Mouse (Mus musculus) common myeloid progenitor, adult 5-6 weeks (primary cell): Measurements from ENCODE around the gene Hpdl. TPM values are rescaled to one million over a fixed set of nuclear protein-coding genes. Genes with fewer than 3 reads are reported as not detected.

ENCODE experiments used
- ATAC-seq: replicated peaks from 2 replicates; pipeline ENCODE4 v1.8.0; 2016; ENCODE audit warnings: low read depth, mild to moderate bottlenecking, moderate TSS enrichment, inconsistent platforms; ENCODE audit not compliant: poor library complexity, severe bottlenecking
- total RNA-seq: library from RNA; stranded (forward); fragments of 200-1000, 187-1606 nt; gene quantifications from 2 replicates; pipeline ENCODE4 v1.2.3, GENCODE M21; 2017

The Hpdl gene
- total RNA-seq, 1 experiment from 2014 or later = 0.41 TPM

DNA sequence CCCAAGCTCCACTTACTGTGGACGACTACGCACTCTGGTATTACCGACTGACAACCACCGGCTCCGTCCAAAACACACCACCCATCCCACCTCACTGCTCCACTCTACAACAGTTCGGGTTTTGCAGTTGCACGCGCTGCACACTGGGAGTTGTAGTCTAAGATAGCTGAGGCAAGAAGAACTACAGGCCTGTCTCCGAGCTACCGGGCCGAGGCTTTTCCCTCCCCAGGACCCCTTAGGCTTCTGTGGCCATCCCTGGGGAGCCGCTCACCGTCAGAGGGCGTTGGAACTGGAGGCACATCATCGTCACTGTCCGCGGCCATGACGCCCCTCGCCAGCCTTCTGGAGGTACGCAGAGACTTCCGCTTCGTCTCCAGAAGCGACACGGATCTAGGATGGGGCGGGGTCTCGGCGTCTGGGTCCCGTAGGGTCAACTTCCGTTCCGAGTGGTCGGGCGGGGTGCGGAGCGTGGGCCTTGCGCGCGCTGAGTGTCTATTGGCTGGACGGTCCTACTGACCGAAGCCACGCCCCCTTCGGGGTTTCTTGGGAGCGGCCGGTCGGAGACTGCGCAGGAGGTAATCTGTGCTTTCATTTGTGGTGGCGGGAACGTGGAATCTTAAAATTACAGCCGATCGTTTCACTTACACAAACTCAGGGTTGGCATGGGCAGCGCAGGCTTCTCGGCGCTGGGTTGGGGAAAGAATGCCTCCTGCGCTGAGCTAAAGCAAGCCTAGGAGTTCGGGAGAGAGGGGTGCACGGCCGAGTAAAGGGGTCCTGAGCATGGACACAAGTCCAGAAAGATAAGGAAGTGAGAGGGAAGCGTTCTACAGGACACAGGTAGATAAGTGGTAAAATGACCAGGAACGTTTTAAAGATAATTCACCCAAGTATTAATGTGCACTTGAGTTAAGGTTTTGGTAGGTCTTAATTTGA, 14.0 kb downstream of the Hpdl start, which contains the start of the genes Toe1 and Mutyh:
Toe1 (minus strand) TSS at position 444 of the 933 bp plus-strand sequence.
Mutyh (plus strand) TSS at position 527 of the 933 bp plus-strand sequence.
- ATAC-seq = peak; percentile 97

DNA sequence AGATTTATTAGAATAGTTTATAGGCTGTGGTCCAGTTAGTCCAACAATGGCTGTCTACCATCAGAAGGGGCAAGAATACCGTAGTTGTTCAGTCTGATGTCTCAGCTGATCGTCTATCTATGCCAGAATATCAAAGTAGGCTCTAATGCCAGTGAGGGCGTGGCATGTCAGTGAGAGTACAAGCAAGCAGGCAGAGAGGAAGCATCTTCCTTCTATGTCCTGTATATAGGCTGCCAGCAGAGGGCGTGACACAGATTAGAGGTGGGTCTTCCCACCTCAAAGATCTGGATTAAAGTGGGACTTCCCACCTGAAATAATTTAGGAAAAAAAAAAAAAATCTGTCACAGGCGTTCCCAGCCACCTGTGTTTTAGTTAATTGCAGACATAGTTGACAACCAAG, 21.6 kb downstream of the Hpdl start:
- peak; percentile 94 for ATAC-seq

DNA sequence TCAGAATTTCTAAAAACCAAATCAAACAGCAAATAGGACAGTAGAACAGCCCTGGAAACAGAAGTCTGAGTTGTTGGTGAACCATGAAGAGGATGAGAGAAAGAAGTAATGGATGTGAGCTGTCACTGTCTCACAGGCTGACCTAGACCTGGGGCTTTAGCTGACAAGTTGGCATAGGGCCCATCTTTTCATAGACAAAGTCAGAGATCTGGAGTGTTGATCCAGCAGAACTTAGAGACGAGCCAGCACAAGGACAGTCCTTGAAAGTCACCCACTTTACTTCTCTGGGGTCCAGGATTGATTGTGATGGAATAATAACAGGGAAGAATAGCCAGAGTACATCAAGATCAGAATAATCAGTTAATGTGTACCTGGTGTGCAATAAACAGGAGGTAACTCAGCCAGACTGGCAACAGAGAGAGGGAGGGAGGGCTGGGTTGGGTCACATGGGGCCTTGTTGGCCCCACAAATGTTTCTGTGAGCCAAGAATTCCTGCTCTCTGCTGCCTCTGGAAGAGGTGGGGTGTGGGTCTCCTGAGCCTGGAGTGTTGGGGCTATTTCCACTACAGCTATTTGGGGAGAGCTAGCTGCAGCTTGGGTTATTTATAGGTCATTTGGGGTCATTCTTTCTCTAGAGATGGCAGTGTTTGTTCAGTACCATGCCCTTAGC, 24.9 kb downstream of the Hpdl start:
- no peak for ATAC-seq

DNA sequence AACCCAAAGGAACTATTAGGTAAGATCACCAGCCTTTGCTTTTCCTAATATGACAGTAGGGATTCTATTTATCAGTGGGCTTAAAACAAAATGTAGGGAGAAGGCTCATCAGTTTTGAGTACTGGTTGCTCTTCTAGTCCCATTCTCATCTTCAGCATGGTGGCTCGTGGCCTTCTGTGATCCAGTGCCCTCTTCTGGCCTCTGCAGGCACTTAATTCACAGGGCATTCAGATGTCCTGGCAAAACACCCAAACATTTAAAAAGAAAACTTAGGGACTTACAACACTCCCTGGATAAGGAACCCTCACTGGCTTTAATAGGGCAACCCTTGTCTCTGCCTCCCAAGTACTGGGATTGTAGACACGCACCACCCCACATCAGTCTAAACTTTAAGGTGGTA, 27.2 kb downstream of the Hpdl start:
- ATAC-seq = no peak

DNA sequence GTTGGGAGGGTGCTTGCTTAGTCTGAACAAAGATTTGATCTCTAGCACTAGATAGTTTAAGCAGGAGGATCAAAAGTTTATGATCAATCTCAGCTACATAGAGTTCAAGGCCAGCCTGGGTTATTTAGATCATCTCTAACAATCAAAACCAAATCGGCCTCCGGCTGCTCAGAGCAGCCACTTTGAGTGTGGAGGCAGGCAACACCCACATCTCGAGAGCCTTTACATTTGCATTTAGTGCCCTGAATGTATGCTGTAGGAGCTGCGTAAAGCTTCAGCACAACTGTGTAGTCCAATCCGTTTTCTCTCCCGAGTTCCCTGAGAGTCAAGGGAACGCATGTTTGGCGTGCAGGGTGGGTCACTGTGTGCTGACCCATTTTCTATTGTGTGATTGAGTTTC, 29.1 kb downstream of the Hpdl start:
- ATAC-seq = no peak

DNA sequence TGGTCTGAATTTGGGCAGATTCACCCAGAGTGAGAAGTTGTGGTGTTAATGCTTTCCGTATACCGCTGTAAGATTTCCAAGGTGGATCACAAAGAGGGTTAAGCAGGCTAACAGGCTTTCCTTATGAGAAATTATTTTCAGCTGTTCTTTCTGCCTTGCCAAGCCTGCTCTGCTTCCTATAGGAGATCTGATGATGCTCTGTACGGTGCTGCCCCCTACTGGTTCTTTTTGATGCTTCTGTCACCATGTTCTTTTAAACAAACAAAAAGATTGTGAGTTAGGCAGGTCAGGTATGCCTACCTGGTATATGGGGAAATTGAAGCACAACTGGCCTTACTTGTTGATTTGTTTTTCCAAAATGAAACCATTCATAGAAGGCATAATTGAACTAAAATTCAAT, 32.6 kb downstream of the Hpdl start:
- peak; percentile 79 for ATAC-seq

DNA sequence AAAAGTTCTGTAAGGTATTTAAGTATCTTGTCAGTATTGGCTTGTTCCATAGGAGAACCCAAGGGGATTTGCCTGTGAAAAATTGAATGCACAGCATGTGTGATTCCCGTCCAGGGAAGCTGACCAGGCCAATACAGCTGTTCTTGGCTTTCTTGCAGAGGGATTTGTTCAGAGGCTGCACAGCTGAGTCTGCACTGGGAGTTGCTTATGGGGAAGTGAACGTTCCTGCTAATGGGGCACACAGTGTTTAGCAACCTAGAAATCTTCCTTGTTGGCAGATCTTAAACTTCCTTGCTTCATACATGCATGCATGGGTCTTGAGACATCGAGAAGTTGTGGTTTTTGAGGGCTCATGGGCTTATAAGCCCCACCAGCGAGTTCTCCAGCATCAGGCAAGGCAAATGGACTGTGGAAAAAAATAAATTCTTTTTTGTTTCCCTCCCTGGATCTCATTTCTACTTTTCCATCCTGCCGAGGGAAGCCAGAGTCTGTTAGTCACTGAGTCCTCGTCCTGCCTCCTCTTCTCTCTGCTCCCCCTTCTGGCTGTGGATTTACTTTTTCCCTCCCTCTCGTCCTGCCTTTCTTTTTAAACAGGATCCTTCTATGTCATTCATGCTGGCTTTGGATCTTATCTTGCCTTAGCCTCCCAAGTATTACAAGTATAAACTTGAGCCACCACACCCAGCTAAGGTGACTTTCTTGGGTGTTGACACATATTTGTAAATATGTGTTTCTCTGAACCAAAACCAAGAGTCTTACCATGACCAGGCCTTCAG, 33.3 kb downstream of the Hpdl start:
- ATAC-seq = peak; percentile 83

DNA sequence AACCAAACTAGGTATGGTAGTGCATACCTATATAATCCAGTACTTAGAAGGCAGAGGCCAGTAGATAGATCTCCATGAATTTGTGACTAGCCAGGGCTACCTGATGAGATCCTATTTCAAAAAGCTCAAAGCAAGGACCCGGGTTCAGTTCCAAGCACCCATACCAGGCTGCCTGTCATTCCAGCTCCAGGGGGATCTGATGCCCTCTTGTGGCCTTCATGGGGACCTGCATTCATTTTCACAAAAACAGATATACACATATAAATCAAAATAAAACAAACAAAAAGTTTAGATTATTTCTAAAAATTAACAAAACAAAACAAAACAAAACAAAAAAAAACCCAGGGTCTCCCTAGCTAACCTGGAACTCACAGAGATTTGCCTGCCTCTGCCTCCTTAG, 34.9 kb downstream of the Hpdl start:
- ATAC-seq = no peak

DNA sequence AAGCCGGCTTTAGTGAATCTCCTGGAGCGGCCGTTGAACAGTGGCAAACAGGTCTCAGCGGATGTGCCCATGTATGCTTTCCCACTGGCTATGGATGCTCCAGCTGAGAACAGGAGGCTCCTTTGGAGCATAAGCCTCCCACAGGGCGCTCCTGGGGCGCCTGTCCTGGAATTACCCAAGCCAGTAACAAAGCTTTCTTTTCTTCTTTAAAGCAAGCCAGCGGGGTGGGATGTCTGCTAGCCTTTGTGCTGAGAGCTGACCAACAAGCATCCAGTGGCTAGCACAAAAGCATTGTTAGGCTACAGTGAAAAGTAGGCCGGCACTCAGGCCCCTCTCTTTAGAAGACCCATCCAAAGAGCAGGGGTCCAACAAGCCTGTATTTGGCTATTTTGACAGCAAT, 39.3 kb downstream of the Hpdl start:
- no peak for ATAC-seq

DNA sequence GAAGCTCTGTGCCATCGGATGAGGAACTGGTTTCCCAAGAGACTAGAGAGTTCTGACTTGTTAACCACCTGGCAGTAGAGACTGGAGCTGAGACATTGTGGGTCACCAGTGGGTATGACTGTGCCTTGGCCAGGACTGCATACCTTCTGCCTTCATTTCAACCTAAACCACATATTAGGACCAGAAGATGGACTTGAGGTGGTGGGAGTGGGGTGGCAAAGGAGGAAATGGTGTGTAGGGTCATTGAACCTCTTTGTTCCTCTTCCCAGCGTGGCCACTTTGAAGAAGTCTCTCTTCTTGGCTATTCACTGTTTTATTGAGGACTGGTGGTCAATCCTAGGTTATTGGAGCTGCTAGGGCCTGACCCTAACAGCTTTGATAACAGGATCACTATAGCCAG, 40.1 kb downstream of the Hpdl start:
- no peak for ATAC-seq

DNA sequence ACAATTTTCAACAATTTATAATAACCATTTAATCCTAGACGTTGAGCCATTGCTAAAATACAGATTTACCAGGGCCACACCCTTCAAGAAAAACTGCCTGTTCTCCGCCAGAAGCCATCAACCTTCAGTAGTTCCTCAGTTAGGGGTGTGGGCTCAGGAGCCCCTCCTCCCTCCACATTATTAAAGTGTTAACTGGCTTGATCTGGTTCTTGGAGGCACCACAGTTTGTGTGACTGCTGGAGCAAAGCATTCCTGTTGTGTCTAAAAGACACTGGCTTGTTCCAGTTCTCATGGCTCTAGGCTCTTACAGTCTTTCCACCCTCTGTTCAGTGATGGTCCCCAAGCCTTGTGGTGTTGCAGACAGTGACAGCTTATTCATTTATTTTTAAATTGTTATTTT, 41.0 kb downstream of the Hpdl start:
- ATAC-seq = no peak

DNA sequence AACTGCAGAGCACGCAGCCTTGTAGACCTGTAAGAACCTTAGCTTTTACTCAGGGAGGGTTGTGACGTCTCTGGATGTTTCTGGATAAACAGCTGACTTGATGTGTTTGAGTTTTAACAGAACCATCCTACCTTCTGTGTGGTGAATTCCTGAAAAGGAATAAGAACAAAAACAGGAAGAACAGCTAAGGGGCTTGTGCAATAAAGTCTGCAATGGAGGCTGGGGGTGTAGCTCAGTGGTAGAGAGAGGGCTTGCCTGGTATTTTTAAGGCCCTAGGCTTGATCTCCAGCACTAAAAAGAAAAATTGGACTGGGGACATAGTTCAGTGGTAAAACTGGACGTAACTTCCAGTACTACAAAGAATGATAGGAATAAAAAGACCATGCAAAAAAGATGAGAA, 44.4 kb downstream of the Hpdl start:
- ATAC-seq = no peak

DNA sequence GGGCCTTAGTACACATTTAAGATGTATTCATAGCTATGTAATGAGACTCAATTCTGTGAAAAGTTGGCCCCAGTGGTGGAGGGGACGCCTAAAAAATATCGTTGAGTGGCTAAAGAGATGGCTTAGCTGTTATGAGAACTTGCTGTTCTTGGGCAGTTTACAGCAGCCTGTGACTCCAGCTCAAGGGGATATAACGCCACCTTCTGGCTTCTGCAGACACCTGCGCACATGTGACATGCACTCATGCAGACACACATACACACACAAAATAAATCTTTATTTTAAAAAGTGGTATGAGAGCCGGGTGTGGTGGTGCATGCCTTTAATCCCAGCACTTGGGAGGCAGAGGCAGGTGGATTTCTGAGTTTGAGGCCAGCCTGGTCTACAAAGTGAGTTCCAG, 45.1 kb downstream of the Hpdl start:
- no peak for ATAC-seq

Other genes starting within 250 kb of the Hpdl start
- 1.6 and 5.6 TPM in 2 replicates for gene Ccdc17, start 225.1 kb downstream of the Hpdl start, total RNA-seq
- gene Nasp, start 193.8 kb downstream of the Hpdl start, total RNA-seq = 465 and 496 TPM in 2 replicates
- gene Akr1a1, start 170.0 kb downstream of the Hpdl start, total RNA-seq = 416 TPM in 2 replicates
- 266 and 285 TPM in 2 replicates for gene Prdx1, start 136.2 kb downstream of the Hpdl start, total RNA-seq
- gene Mmachc, start 113.3 kb downstream of the Hpdl start, total RNA-seq = 22.7 and 24.9 TPM in 2 replicates
- 12.3 and 35.8 TPM in 2 replicates for gene Ccdc163, start 113.2 kb downstream of the Hpdl start, total RNA-seq
- 1.8 and 4.9 TPM in 2 replicates for gene Tesk2, start 100.8 kb downstream of the Hpdl start, total RNA-seq
- 31.4 and 38.1 TPM in 2 replicates for gene Toe1, start 14.1 kb downstream of the Hpdl start, total RNA-seq
- 2.1 and 2.9 TPM in 2 replicates for gene Mutyh, start 14.0 kb downstream of the Hpdl start, total RNA-seq
- 0.09 and 0.39 TPM in 2 replicates for gene Zswim5, start 55.7 kb upstream of the Hpdl start, total RNA-seq
- gene Urod, start 172.7 kb upstream of the Hpdl start, total RNA-seq = 69.2 and 87.5 TPM in 2 replicates
- gene Hectd3, start 173.6 kb upstream of the Hpdl start, total RNA-seq = 11.0 and 13.2 TPM in 2 replicates
- gene Eif2b3, start 197.7 kb upstream of the Hpdl start, total RNA-seq = 41.6 and 48.6 TPM in 2 replicates